ENCODE assay signal across 21 mouse cellular contexts in genomic region chr15:31397379-31397778, GRCm38 (mm10). TPM values are rescaled to one million over a fixed set of nuclear protein-coding genes. Genes with fewer than 3 reads are reported as not detected.
DNase-seq lines count a peak whose midpoint lies in the region; ATAC-seq and TF ChIP-seq lines count a peak whose summit lies in the region.
"Had no signal": no experiment of that assay in that cellular context is flagged by ENCODE, and none has a peak within 500 bp of the region (broad histone marks: within the 10 kb centered on the region; RNA-seq: fewer than 3 reads in every experiment).

No protein-coding gene starts in this region.

- peak overlapping the region; percentile 70 for H3K27ac ChIP-seq in gastrocnemius, adult 2 months
- H3K27ac ChIP-seq in heart, embryonic 15.5 days: peak overlapping the region; percentile 92
- peak overlapping the region; percentile 94 for H3K27ac ChIP-seq in left cerebral cortex, adult 2 months
- peak overlapping the region; percentile 96 for H3K27ac ChIP-seq in cortical plate, adult 2 months (ENCODE audit: insufficient read depth, low read length)
- no peak overlapping the region for H3K27ac ChIP-seq in neural tube, embryonic 15.5 days (replicated peaks)
- H3K27ac ChIP-seq: embryonic facial prominence, embryonic 13.5 days; limb, embryonic 13.5 days had no signal

- WGBS in heart, embryonic 15.5 days: 83% methylated on average over 3 of the region's 3 CpGs
- whole genome bisulfite sequencing in neural tube, embryonic 15.5 days: 78% methylated on average over 3 of the region's 3 CpGs

- no peak overlapping the region for H3K4me3 ChIP-seq in gastrocnemius, adult 2 months
- no peak overlapping the region for H3K4me3 ChIP-seq in heart, embryonic 15.5 days
- H3K4me3 ChIP-seq in left cerebral cortex, adult 2 months: no peak overlapping the region
- no peak overlapping the region for H3K4me3 ChIP-seq in cortical plate, adult 2 months (ENCODE audit: insufficient read depth, low read length)
- no peak overlapping the region for H3K4me3 ChIP-seq in neural tube, embryonic 15.5 days (replicated peaks)
- H3K4me3 ChIP-seq: embryonic facial prominence, embryonic 13.5 days; limb, embryonic 13.5 days had no signal

- intact Hi-C loops in gastrocnemius, adult 2 months (cut with DNase I): no loop called here
- intact Hi-C loops in gastrocnemius, postnatal 14 days (cut with DNase I; ENCODE audit: low total_unique reads): no loop called here
- intact Hi-C loops in left cerebral cortex, adult 2 months (cut with DNase I): no loop called here
- intact Hi-C loops in left cerebral cortex, postnatal 14 days (cut with DNase I): loop anchor here (5.0 kb wide), 1 partner anchor 60 kb away; no protein-coding TSS in a partner anchor

- H3K27me3 ChIP-seq in heart, embryonic 15.5 days: no peaks in the 10 kb centered on the region
- H3K27me3 ChIP-seq in neural tube, embryonic 15.5 days (replicated peaks): no peaks in the 10 kb centered on the region
- H3K27me3 ChIP-seq: embryonic facial prominence, embryonic 13.5 days; limb, embryonic 13.5 days; Patski had no signal

- peak; percentile 47 for TF ChIP-seq CTCF in gastrocnemius, adult 2 months (IDR thresholded peaks at IDR 0.05)
- peak; percentile 39 for TF ChIP-seq CTCF in left cerebral cortex, adult 2 months (IDR thresholded peaks at IDR 0.05)
- TF ChIP-seq CTCF in cortical plate, adult 2 months (IDR thresholded peaks at IDR 0.05; ENCODE audit: extremely low read depth, insufficient read depth, low read length): 0 out of 2 replicates have a peak, but pooled peaks have one; percentile 21

- H3K36me3 ChIP-seq in heart, embryonic 15.5 days: no peaks in the 10 kb centered on the region
- H3K36me3 ChIP-seq in neural tube, embryonic 15.5 days: no peaks in the 10 kb centered on the region
- H3K36me3 ChIP-seq: embryonic facial prominence, embryonic 13.5 days; limb, embryonic 13.5 days had no signal

- ATAC-seq in heart, embryonic 15.5 days (replicated peaks; ENCODE audit: insufficient number of reproducible peaks, insufficient read depth, low FRiP score, low read depth): no peak
- no peak for ATAC-seq in neural tube, embryonic 15.5 days (ENCODE audit: low FRiP score)
- ATAC-seq: forebrain, embryonic 14.5 days; inflammation-experienced regulatory T-cells, adult 6 months; Patski had no signal

- DNase-seq in gastrocnemius, adult 2 months: peak; percentile 6
- no peak for DNase-seq in gastrocnemius, postnatal 14 days
- DNase-seq in heart, adult 8-10 months (ENCODE audit: low spot score): no peak
- DNase-seq in left cerebral cortex, adult 2 months (ENCODE audit: extremely low spot score in 1 of 2, low spot score in 2 of 2): no peak
- no peak for DNase-seq in left cerebral cortex, postnatal 14 days (ENCODE audit: low spot score in 2 of 2)
- DNase-seq: adrenal gland, postnatal 10 days; cerebellum, adult 9-11 months; kidney, adult 9 months; kidney, postnatal 4 days; lung, adult 2 months; lung, postnatal 36 days; thymus, postnatal 36 days had no signal

- no peaks in the 10 kb centered on the region for H3K9me3 ChIP-seq in heart, embryonic 15.5 days (replicated peaks)
- no peaks in the 10 kb centered on the region for H3K9me3 ChIP-seq in neural tube, embryonic 15.5 days (replicated peaks)
- H3K9me3 ChIP-seq: embryonic facial prominence, embryonic 13.5 days; limb, embryonic 13.5 days had no signal

- peaks cover 27% of the 10 kb centered on the region for H3K4me1 ChIP-seq in heart, embryonic 15.5 days (replicated peaks)
- peaks cover 27% of the 10 kb centered on the region for H3K4me1 ChIP-seq in cortical plate, adult 2 months (ENCODE audit: control insufficient read depth, insufficient read depth, low read length)
- H3K4me1 ChIP-seq in neural tube, embryonic 15.5 days: peaks cover 6% of the 10 kb centered on the region; the same call in 1 of the 2 replicates
- H3K4me1 ChIP-seq: embryonic facial prominence, embryonic 13.5 days; limb, embryonic 13.5 days had no signal

- H3K4me2 ChIP-seq in heart, embryonic 15.5 days: no peak overlapping the region
- no peak overlapping the region for H3K4me2 ChIP-seq in neural tube, embryonic 15.5 days
- H3K4me2 ChIP-seq: embryonic facial prominence, embryonic 13.5 days; limb, embryonic 13.5 days had no signal

- no peak overlapping the region for H3K9ac ChIP-seq in heart, embryonic 15.5 days
- no peak overlapping the region for H3K9ac ChIP-seq in neural tube, embryonic 15.5 days (replicated peaks)
- H3K9ac ChIP-seq: embryonic facial prominence, embryonic 13.5 days; limb, embryonic 13.5 days had no signal

- TF ChIP-seq POLR2A in cortical plate, adult 2 months (IDR thresholded peaks at IDR 0.05; ENCODE audit: extremely low read depth, insufficient read depth, low read length): no peak

RNA-seq across cellular contexts. Expression of gene Ankrd33b, which starts 29.9 kb away (rescaled TPM):
- total RNA-seq in gastrocnemius, adult 2 months (2021): 10 to 100 TPM; 11.9 to 31.5 TPM
- total RNA-seq in gastrocnemius, postnatal 14 days (2021): 1 to 10 TPM; 5.3 to 6.3 TPM
- polyA plus RNA-seq in heart, embryonic 15.5 days (2015; fragmentation: Nextera tagmentation; extraction: Ambion mirVana): 3.5 and 4.3 TPM in 2 replicates
- total RNA-seq in heart, adult 8-10 months (2022): 10 to 100 TPM; 26.4 to 31.4 (median 29.1) TPM
- total RNA-seq in left cerebral cortex, adult 2 months (2021): 10 to 100 TPM; 79.6 to 93.7 TPM
- 10 to 100 TPM; 24.2 to 30.9 TPM for total RNA-seq in left cerebral cortex, postnatal 14 days (2021)
- 33.9 and 34.5 TPM in 2 replicates for polyA plus RNA-seq in cortical plate, adult 2 months (2012; rRNA removed)
- polyA plus RNA-seq in neural tube, embryonic 15.5 days (2015; fragmentation: Nextera tagmentation; extraction: Ambion mirVana): 0.70 and 2.6 TPM in 2 replicates
- polyA plus RNA-seq: inflammation-experienced regulatory T-cells, adult 6 months had no signal

RNA-seq across cellular contexts. Expression of gene Ropn1l, which starts 56.2 kb away (rescaled TPM):
- total RNA-seq in gastrocnemius, adult 2 months (2021): not detected
- total RNA-seq in gastrocnemius, postnatal 14 days (2021): under 1 TPM; 0.29 to 0.33 TPM
- 1.7 and 2.2 TPM in 2 replicates for polyA plus RNA-seq in heart, embryonic 15.5 days (2015; fragmentation: Nextera tagmentation; extraction: Ambion mirVana)
- under 1 TPM in 2 of 4 experiments, not detected in 2; 0.28 to 0.57 TPM for total RNA-seq in heart, adult 8-10 months (2022)
- total RNA-seq in left cerebral cortex, adult 2 months (2021): 1 to 10 TPM in 1 of 2 experiments, under 1 TPM in 1; 0.75 to 1.0 TPM
- total RNA-seq in left cerebral cortex, postnatal 14 days (2021): 1 to 10 TPM; 1.1 to 1.7 TPM
- polyA plus RNA-seq in cortical plate, adult 2 months (2012; rRNA removed): 0.85 and 1.2 TPM in 2 replicates
- 1.5 and 2.0 TPM in 2 replicates for polyA plus RNA-seq in neural tube, embryonic 15.5 days (2015; fragmentation: Nextera tagmentation; extraction: Ambion mirVana)
- total RNA-seq: gastrocnemius, postnatal 25 days had no signal
